Mouse (Mus musculus): Measurements from ENCODE around the gene Stk33. TPM values are rescaled to one million over a fixed set of nuclear protein-coding genes. Genes with fewer than 3 reads are reported as not detected.

Stk33 gene
- polyA plus RNA-seq, 1 experiment from 2014 or later: 5.3 TPM

DNA sequence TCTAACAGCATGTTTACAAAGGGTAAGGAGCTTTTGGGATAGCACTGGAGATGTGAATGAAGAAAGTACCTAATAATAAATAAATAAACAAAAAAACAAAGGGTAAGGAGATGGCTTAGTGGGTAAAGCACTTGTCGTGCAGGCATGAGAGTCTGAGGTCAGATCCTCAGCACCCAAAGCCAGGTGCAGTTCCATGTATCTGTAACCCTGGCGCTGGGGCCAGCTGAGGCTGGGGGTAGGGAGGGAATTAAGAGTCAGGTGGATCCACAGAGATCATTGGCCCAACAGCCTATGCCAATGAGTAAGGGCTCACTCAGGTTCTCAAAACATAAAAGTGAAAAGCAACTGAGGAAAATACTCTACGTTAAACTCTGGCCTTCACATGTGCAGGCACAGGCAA is 91.6 kb downstream of the Stk33 start:
- 89% methylated on average over 3 of the region's 3 CpGs for WGBS
- Histone ChIP-seq H3K36me3 (no peaks in the 10 kb centered on the region), H3K9me3 (replicated peaks) (no peaks in the 10 kb centered on the region), H3K4me3 (replicated peaks) (no peak overlapping the region), H3K4me1 (no peaks in the 10 kb centered on the region), H3K27ac (replicated peaks) (no peak overlapping the region), H3K4me2 (no peak overlapping the region), H3K27me3 (replicated peaks) (no peaks in the 10 kb centered on the region), H3K9ac (replicated peaks) (no peak overlapping the region)
- ATAC-seq (ENCODE audit: low FRiP score): no peak

DNA sequence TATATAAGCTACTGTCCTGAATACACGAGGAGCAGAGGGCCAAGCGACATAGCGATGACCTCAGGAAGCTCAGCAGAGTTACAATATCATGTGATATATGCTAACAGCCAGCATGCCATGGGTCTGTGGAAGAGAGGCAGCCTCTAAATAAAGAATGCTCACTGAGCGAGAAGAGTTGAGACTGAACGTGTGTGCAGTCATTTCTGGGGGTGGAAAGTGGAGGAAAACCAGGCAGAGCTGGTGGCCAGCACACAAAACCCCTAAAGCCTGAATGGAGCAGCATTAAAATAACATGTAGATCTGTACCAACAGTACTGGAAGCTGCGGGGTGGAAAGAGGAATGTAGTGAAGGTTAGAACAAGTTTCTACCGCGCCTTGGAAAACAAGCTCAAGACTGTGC is 107.2 kb downstream of the Stk33 start:
- Histone ChIP-seq H3K4me3 (replicated peaks) (no peak overlapping the region), H3K4me2 (no peak overlapping the region), H3K4me1 (no peaks in the 10 kb centered on the region), H3K36me3 (no peaks in the 10 kb centered on the region), H3K27me3 (replicated peaks) (no peaks in the 10 kb centered on the region), H3K9ac (replicated peaks) (no peak overlapping the region), H3K27ac (replicated peaks) (no peak overlapping the region), H3K9me3 (replicated peaks) (no peaks in the 10 kb centered on the region)
- whole genome bisulfite sequencing: 89% methylated on average over 8 of the region's 8 CpGs
- no peak for ATAC-seq (ENCODE audit: low FRiP score)

- Histone ChIP-seq H3K9me3 (replicated peaks) (no peaks in the 10 kb centered on the region), H3K4me1 (no peaks in the 10 kb centered on the region), H3K27me3 (replicated peaks) (no peaks in the 10 kb centered on the region), H3K9ac (replicated peaks) (no peak overlapping the region), H3K36me3 (no peaks in the 10 kb centered on the region), H3K4me3 (replicated peaks) (no peak overlapping the region), H3K4me2 (no peak overlapping the region), H3K27ac (replicated peaks) (no peak overlapping the region)
- no peak for ATAC-seq (ENCODE audit: low FRiP score)
- WGBS: 81% methylated on average over 3 of the region's 3 CpGs
Measured at GRCm38 (mm10) chr7:109328772-109329171, 110.1 kb downstream of the Stk33 start.

DNA sequence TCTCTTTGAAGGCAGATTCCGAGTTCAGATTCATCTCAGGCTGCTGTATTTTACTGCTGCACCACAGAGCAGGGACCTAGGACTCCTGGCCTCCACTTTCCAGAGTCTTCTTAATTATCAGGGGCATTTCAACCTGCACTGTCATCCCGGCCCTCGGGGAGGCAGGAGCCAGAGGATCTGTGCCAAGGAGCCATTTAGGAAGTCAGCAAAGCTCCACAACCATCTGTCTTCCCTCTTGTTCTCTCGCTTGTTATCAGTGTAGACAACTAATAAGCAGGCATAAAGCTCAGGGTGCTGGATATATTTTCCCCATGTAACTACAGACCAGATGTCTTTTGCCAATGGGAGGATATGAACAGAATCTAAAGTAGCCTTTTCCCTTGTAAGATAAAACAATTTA is 112.1 kb downstream of the Stk33 start:
- ATAC-seq (ENCODE audit: low FRiP score): no peak
- no peaks in the 10 kb centered on the region for H3K4me1 ChIP-seq
- H3K4me2 ChIP-seq: no peak overlapping the region
- H3K27me3 ChIP-seq (replicated peaks): no peaks in the 10 kb centered on the region
- H3K9ac ChIP-seq (replicated peaks): no peak overlapping the region
- no peaks in the 10 kb centered on the region for H3K36me3 ChIP-seq
- no peaks in the 10 kb centered on the region for H3K9me3 ChIP-seq (replicated peaks)
- no peak overlapping the region for H3K4me3 ChIP-seq (replicated peaks)
- WGBS: 54% methylated on average over 4 of the region's 4 CpGs
- H3K27ac ChIP-seq (replicated peaks): no peak overlapping the region

- H3K9me3 ChIP-seq (replicated peaks): no peaks in the 10 kb centered on the region
- no peak overlapping the region for H3K4me2 ChIP-seq
- no peaks in the 10 kb centered on the region for H3K36me3 ChIP-seq
- WGBS: 57% methylated on average over 3 of the region's 3 CpGs
- no peak overlapping the region for H3K4me3 ChIP-seq (replicated peaks)
- no peak overlapping the region for H3K27ac ChIP-seq (replicated peaks)
- no peaks in the 10 kb centered on the region for H3K4me1 ChIP-seq
- ATAC-seq (ENCODE audit: low FRiP score): no peak
- H3K9ac ChIP-seq (replicated peaks): no peak overlapping the region
- no peaks in the 10 kb centered on the region for H3K27me3 ChIP-seq (replicated peaks)
Measured at GRCm38 (mm10) chr7:109325731-109326130, 113.2 kb downstream of the Stk33 start.

DNA sequence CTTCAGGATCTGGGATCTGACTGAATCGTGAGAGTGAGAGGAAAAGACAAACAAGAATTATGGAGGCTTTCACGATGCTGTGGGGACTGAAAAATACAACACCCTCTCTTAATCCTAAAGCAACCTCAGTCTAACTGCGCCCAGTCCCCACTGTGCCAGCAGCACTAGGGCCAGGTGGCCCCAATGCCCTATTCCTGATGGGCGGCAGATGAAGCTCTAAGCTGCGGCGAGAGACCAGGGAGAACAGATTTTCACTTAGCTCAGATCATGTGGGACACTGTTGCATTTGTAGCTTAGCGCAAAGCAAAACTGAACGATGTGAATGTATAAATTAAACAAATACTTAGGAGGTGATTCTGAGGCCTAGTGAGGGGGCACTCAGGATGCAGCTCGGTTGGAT is 113.7 kb downstream of the Stk33 start:
- Histone ChIP-seq H3K4me1 (no peaks in the 10 kb centered on the region), H3K36me3 (no peaks in the 10 kb centered on the region), H3K27me3 (replicated peaks) (no peaks in the 10 kb centered on the region), H3K4me2 (no peak overlapping the region), H3K4me3 (replicated peaks) (no peak overlapping the region), H3K9ac (replicated peaks) (no peak overlapping the region), H3K27ac (replicated peaks) (no peak overlapping the region), H3K9me3 (replicated peaks) (no peaks in the 10 kb centered on the region)
- no peak; the same call in 1 of the 2 replicates for ATAC-seq (ENCODE audit: low FRiP score)
- 70% methylated on average over 9 of the region's 9 CpGs for WGBS

- Histone ChIP-seq H3K9ac (replicated peaks) (no peak overlapping the region), H3K9me3 (replicated peaks) (no peaks in the 10 kb centered on the region), H3K4me3 (replicated peaks) (no peak overlapping the region), H3K27me3 (replicated peaks) (no peaks in the 10 kb centered on the region), H3K27ac (replicated peaks) (no peak overlapping the region), H3K36me3 (no peaks in the 10 kb centered on the region), H3K4me2 (no peak overlapping the region), H3K4me1 (no peaks in the 10 kb centered on the region)
- ATAC-seq (ENCODE audit: low FRiP score): no peak
- WGBS: 87% methylated on average over 2 of the region's 2 CpGs
Measured at GRCm38 (mm10) chr7:109309506-109309905, 129.4 kb downstream of the Stk33 start.

- Histone ChIP-seq H3K4me1 (no peaks in the 10 kb centered on the region), H3K4me3 (replicated peaks) (no peak overlapping the region), H3K9me3 (replicated peaks) (no peaks in the 10 kb centered on the region), H3K27me3 (replicated peaks) (no peaks in the 10 kb centered on the region), H3K27ac (replicated peaks) (no peak overlapping the region), H3K9ac (replicated peaks) (no peak overlapping the region), H3K4me2 (no peak overlapping the region), H3K36me3 (no peaks in the 10 kb centered on the region)
- WGBS: 93% methylated on average over 3 of the region's 3 CpGs
- ATAC-seq (ENCODE audit: low FRiP score): no peak
Measured at GRCm38 (mm10) chr7:109295807-109296206, 143.1 kb downstream of the Stk33 start.

- Histone ChIP-seq H3K27me3 (replicated peaks) (no peaks in the 10 kb centered on the region), H3K9ac (replicated peaks) (no peak overlapping the region), H3K9me3 (replicated peaks) (no peaks in the 10 kb centered on the region), H3K4me3 (replicated peaks) (no peak overlapping the region), H3K36me3 (no peaks in the 10 kb centered on the region), H3K4me2 (no peak overlapping the region), H3K4me1 (no peaks in the 10 kb centered on the region), H3K27ac (replicated peaks) (no peak overlapping the region)
- 81% methylated on average over 5 of the region's 5 CpGs for WGBS
- ATAC-seq (ENCODE audit: low FRiP score): no peak
Measured at GRCm38 (mm10) chr7:109295351-109295750, 143.5 kb downstream of the Stk33 start.

DNA sequence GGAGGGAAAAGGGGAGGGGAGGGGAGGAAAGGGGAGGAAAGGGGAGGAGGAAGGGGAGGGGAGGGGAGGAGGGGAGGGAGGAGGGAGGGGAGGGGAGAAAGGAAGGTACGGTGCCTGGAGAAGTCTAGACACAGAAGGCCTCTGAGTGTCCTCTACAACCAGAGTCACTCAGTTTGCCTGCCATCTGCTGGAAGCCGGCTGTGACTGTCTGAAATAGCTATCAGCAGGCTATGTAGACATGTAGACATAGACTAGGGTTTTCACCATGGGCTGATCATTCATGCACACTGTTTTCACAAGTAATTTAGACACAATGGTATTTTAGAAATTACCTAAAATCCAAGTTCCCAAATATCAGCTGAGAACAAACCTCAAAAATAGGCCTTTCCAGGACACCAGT is 148.4 kb downstream of the Stk33 start:
- Histone ChIP-seq H3K4me1 (no peaks in the 10 kb centered on the region), H3K27ac (replicated peaks) (no peak overlapping the region), H3K9me3 (replicated peaks) (no peaks in the 10 kb centered on the region), H3K4me3 (replicated peaks) (no peak overlapping the region), H3K27me3 (replicated peaks) (no peaks in the 10 kb centered on the region), H3K4me2 (no peak overlapping the region), H3K36me3 (no peaks in the 10 kb centered on the region), H3K9ac (replicated peaks) (no peak overlapping the region)
- WGBS: 23% methylated on average over 2 of the region's 2 CpGs
- ATAC-seq (ENCODE audit: low FRiP score): no peak; the same call in 1 of the 2 replicates

DNA sequence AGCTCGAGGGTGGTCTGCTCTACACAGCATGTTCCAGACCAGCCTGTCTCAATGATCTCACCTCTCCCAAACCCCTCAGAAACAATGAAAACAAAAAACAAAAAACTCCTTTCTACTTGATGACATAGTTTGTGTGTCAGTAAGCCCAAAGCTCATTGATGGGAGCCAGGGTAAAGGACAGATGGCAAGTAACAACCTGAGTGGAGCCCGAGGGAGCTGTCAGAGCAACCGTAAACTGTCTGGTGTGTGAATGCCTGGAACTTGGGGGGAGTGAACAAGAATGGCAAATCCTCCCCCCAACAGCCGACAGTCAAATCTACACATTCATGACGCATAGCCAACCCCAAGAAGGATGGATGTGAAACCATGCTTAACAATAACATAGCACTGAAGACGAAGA is 149.8 kb downstream of the Stk33 start:
- H3K9me3 ChIP-seq (replicated peaks): no peaks in the 10 kb centered on the region
- H3K27me3 ChIP-seq (replicated peaks): no peaks in the 10 kb centered on the region
- no peaks in the 10 kb centered on the region for H3K36me3 ChIP-seq
- 62% methylated on average over 6 of the region's 6 CpGs for WGBS
- no peak overlapping the region for H3K4me2 ChIP-seq
- no peak overlapping the region for H3K27ac ChIP-seq (replicated peaks)
- H3K9ac ChIP-seq (replicated peaks): no peak overlapping the region
- no peak for ATAC-seq (ENCODE audit: low FRiP score)
- no peak overlapping the region for H3K4me3 ChIP-seq (replicated peaks)
- H3K4me1 ChIP-seq: no peaks in the 10 kb centered on the region

GRCm38 (mm10) chr7:109282106-109282505 is 156.8 kb downstream of the Stk33 start:
- H3K27me3 ChIP-seq (replicated peaks): 0 out of 2 replicates have a peak, but pooled peaks cover 3% of the 10 kb centered on the region
- no peaks in the 10 kb centered on the region for H3K36me3 ChIP-seq
- no peaks in the 10 kb centered on the region for H3K9me3 ChIP-seq (replicated peaks)
- 93% methylated on average over 4 of the region's 4 CpGs for WGBS
- no peak overlapping the region for H3K27ac ChIP-seq (replicated peaks)
- H3K4me2 ChIP-seq: no peak overlapping the region
- no peak overlapping the region for H3K9ac ChIP-seq (replicated peaks)
- H3K4me3 ChIP-seq (replicated peaks): no peak overlapping the region
- ATAC-seq (ENCODE audit: low FRiP score): no peak
- no peaks in the 10 kb centered on the region for H3K4me1 ChIP-seq

DNA sequence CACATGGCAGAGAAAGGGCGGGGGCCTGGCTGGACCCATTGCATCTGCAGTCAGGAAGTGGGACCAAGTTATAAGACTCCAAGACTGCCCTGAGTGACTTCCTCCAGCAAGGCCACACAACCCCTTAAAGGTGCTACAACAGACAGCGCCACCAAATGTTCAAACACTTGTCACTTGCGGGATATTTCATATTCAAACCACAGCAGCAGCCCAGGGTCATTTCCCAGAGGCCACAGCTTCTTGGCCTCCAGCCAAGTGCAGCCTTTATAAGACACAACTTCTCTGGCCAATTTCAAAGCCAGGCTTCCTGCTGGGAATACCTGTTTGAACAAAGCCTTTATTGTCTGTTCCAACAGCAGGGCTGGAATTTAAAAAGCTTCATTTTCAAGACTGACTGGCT is 162.3 kb downstream of the Stk33 start:
- Histone ChIP-seq H3K27me3 (replicated peaks) (0 out of 2 replicates have a peak, but pooled peaks cover 3% of the 10 kb centered on the region), H3K9ac (replicated peaks) (no peak overlapping the region), H3K4me1 (no peaks in the 10 kb centered on the region), H3K4me3 (replicated peaks) (no peak overlapping the region), H3K36me3 (no peaks in the 10 kb centered on the region), H3K27ac (replicated peaks) (no peak overlapping the region), H3K4me2 (no peak overlapping the region), H3K9me3 (replicated peaks) (no peaks in the 10 kb centered on the region)
- no peak for ATAC-seq (ENCODE audit: low FRiP score)
- 70% methylated on average over 3 of the region's 3 CpGs for WGBS

Measured in neural tube, embryonic 15.5 days (tissue).